Mouse (Mus musculus): ENCODE measurements around the gene Cdc14b. TPM values are rescaled to one million over a fixed set of nuclear protein-coding genes. Genes with fewer than 3 reads are reported as not detected.

The Cdc14b gene
- polyA plus RNA-seq, 1 experiment: 0.23 TPM

DNA sequence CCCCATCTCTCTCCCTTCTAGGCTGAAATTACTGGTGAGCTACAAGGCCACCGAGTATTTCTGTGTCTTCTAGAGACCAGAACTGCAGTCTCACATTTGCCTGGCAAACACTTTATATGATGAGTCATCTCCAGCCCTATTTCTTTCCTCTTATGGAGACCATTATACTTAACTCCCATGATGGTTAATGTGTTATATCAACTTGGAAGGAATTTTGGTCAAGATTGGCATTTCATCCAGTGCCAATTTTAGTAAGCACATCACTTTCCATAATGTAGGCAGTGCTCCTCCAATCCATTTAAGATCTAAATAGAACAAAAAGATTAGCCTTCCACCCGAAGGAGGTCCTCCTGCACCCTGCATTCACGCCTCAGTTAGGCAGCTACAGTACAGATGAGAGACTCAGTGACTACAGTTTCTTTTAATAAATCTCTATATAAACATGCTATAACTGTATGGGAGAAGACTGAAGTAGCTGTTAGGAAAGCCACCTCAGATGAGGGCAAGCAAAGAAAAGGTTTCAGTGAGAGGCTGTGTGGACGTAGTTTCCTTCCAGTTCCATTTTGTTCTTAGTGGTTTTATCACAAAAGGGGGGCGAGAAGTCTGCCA, 63.0 kb downstream of the Cdc14b start:
- no peak for TF ChIP-seq GATA1 (IDR thresholded peaks at IDR 0.05; ENCODE audit: low read length)

DNA sequence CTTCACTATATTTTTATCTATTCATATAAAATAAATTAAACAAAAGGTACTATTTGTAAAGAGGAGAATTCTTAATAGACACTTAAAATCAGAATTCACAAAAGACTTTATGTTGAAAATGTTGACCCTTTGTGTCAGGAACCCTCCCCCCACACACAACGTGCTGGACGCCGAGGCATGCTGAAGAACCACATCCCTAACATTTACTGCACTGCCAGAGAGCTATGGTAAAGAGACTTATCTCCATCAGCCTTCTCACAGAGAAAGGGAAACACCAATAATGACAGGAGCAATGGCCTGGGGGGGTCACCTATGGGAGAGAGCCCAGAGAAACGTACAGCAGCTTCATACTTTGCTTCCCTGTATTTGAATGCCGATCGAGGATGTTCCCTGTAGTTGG, 66.9 kb downstream of the Cdc14b start:
- TF ChIP-seq GATA1 (IDR thresholded peaks at IDR 0.05; ENCODE audit: low read length): no peak

- TF ChIP-seq GATA1 (IDR thresholded peaks at IDR 0.05; ENCODE audit: low read length): no peak
These were observed 69.9 kb downstream of the Cdc14b start for GRCm38 (mm10) chr13:64205186-64205585.

DNA sequence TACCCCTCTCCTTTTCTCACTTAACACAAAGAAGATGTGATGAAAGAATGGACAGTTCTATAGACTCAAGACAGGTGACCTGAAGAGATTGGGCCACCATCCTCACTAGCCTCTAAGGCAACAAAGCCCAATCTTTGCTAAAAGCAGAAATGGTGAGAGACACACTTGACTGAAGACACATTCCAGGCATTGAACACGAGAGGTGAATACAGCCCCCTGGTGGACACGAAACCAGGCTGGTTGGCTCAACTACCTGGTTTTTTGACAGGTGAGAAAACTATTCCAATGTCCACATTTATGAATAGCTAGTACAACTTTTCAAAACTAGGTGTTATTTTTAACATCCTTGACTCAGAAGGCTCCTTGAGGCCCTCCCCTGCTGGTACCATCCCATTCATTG, 70.4 kb downstream of the Cdc14b start:
- no peak for TF ChIP-seq GATA1 (IDR thresholded peaks at IDR 0.05; ENCODE audit: low read length)

DNA sequence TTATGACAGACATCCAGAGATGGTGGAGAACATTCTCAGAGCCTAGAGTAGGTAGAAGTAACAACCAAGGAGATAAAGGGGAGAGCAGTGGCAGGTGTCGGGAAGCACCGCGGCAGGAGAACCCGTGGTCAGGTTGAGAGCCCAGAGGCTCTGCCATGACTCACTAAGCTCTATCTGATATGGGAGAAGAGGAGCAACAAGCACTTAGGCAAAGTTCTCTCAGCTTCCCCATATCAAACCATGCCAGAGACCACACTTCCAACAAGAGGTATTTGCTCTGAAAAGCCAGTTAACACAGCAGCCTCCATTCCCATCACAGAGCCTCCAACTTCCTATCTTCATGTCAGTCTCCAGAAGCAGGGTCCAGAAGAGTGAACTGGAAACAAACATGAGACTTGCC, 74.2 kb downstream of the Cdc14b start:
- no peak for TF ChIP-seq GATA1 (IDR thresholded peaks at IDR 0.05; ENCODE audit: low read length)

GRCm38 (mm10) chr13:64198310-64198709, 76.8 kb downstream of the Cdc14b start:
- no peak for TF ChIP-seq GATA1 (IDR thresholded peaks at IDR 0.05; ENCODE audit: low read length)

DNA sequence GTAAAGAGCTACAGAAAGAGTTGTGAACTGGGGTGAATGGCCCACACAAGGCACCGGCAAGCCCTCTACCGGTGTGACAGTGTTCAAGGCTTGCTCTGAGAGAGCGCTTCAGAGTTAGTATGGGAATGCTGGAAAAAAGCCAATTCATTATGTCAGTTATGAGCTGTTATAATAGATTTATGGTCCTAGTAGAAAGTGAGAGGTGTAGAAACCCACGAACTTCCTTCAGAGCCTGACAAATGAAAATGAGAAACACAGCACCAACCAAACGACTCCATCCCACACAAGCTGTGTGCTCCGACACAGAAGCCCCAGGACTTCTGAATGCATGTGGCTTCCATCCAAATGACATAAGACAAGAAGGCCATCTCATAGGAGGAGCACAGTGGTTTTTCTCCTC, 77.2 kb downstream of the Cdc14b start:
- TF ChIP-seq GATA1 (IDR thresholded peaks at IDR 0.05; ENCODE audit: low read length): no peak

- no peak for TF ChIP-seq GATA1 (IDR thresholded peaks at IDR 0.05; ENCODE audit: low read length)
These were observed 88.0 kb downstream of the Cdc14b start for GRCm38 (mm10) chr13:64187065-64187464.

DNA sequence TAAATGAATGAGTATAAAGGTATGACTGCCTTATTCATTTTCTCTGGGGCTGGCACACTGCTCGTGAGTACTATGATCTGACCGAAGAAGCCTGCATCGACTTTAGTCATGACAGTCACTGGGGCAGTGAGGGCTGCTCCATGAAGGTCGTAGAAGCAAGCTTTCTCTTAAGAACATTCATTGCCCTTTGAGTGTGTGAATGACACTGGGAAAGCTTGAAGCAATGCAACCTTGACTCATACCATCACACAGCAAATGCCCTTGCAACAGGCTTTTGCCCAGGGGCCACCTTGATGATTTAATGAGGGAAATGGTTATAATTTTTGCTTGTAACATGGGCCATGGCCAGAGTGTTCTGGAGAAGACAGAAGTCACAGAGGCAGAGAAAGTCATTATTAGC, 88.6 kb downstream of the Cdc14b start:
- no peak for TF ChIP-seq GATA1 (IDR thresholded peaks at IDR 0.05; ENCODE audit: low read length)

- no peak for TF ChIP-seq GATA1 (IDR thresholded peaks at IDR 0.05; ENCODE audit: low read length)
These were observed 89.5 kb downstream of the Cdc14b start for GRCm38 (mm10) chr13:64185586-64185985.

GRCm38 (mm10) chr13:64185176-64185575, 89.9 kb downstream of the Cdc14b start:
- no peak for TF ChIP-seq GATA1 (IDR thresholded peaks at IDR 0.05; ENCODE audit: low read length)

- no peak for TF ChIP-seq GATA1 (IDR thresholded peaks at IDR 0.05; ENCODE audit: low read length)
These were observed 90.7 kb downstream of the Cdc14b start for GRCm38 (mm10) chr13:64184361-64184760.

- TF ChIP-seq GATA1 (IDR thresholded peaks at IDR 0.05; ENCODE audit: low read length): no peak
These were observed 91.5 kb downstream of the Cdc14b start for GRCm38 (mm10) chr13:64183583-64183982.

GRCm38 (mm10) chr13:64182091-64182490, 93.0 kb downstream of the Cdc14b start:
- TF ChIP-seq GATA1 (IDR thresholded peaks at IDR 0.05; ENCODE audit: low read length): no peak

DNA sequence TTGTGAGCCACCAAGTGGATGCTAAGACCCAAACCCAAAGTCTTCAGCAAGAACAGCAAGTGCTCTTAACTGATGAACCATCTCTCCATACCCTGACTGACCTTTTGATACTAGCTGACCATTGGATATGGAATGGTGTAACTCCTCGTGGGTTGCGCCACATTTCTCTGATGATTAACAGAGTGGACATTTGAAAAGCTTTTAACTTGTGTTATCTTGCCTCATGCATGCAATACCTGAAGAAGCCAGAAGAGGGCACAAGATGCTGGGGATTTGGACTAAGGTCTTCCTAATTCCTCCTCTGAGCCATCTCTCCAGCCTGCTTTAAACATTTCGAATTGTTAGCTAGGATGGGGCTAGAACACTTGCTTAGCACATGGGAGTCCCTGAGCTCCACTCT, 94.2 kb downstream of the Cdc14b start:
- no peak for TF ChIP-seq GATA1 (IDR thresholded peaks at IDR 0.05; ENCODE audit: low read length)

DNA sequence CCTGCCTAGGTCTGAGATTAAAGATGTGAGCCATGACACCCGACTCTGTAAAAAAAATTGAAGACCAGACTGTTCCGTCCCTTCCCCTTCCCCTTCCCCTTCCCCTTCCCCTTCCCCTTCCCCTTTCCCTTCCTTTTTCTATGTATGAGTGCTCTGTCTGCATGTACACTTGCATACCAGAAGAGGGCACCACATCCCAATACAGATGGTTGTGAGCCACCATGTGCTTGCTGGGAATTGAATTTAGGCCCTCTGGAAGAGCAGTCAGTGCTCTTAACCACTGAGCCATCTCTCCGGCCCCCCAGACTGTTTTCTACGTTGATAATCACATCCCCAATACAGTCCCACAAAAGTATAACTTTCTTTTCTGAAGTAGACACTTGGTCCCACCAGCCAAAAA, 94.8 kb downstream of the Cdc14b start:
- TF ChIP-seq GATA1 (IDR thresholded peaks at IDR 0.05; ENCODE audit: low read length): no peak

DNA sequence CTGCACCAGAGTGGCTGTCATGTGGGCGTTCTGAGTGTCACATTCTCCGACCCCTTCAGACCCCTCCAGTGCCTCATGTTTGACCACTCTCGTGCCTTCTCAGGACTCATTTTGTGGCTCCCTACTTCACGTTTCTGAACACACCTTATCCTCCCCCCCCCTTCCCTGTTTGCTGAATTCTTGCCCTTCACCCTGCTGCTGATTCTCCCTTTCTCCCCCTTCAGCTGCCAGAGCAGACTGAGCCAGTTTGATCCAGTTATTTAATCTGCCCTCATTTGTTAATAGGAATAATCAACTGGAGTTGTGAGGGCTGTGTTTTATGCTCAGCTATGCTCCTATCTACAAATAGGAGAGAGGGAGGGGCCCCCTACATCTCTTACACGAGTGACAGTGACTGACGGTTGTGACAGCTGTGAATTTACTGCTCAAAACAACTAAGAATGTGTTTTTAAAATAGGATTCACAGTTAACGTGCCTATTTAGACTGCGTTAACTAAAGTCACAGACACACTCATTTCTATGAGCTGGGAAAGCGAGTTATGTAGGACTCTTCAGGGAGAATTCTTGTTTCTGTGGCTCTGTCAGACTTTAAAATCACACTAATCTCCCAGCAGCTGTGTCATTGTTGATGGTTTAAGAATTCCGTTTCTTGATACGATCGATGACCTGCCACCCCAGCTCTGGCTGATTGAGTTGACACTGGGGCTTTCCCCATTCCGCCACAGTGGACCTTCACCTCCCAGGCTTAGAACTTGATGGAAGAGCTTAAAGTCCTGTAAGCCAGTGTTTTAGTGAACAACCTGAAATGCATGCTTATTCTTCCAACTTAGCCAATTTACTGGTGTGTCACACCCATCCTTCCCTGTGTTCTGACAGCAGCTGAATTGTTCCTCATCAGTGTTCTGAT, 96.1 kb downstream of the Cdc14b start:
- TF ChIP-seq GATA1 (IDR thresholded peaks at IDR 0.05; ENCODE audit: low read length): no peak

Data from G1E-ER4 (cell line).